Mouse (Mus musculus): ENCODE data around the gene Cyp4f15. TPM values are rescaled to one million over a fixed set of nuclear protein-coding genes. Genes with fewer than 3 reads are reported as not detected.

Cyp4f15 gene
- total RNA-seq, 1 experiment from 2014 or later = not detected

DNA sequence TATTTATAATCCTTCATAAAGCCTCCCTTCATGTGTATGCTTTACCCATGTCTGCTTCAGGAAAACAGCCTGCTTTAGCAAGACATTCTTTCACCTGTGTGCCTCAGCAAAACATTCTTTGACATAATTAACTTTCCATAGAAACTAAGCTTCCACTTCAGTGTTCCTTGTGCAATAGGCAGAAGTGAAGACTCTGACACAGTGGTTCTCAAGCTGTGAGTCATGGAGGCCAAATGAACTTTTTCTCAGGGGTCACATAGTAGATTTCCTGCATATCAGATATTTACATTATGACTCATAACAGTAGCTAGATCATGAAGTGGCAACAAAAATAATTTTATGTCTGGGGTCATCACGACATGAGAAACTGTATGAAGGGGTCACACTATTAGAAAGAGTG is 53.0 kb downstream of the Cyp4f15 start:
- no peak for ATAC-seq (replicated peaks in 1 of 2; ENCODE audit: insufficient read depth in 1 of 2, low FRiP score in 2 of 2, low TSS enrichment in 1 of 2, low read depth in 1 of 2, poor library complexity in 2 of 2, severe bottlenecking in 2 of 2)

DNA sequence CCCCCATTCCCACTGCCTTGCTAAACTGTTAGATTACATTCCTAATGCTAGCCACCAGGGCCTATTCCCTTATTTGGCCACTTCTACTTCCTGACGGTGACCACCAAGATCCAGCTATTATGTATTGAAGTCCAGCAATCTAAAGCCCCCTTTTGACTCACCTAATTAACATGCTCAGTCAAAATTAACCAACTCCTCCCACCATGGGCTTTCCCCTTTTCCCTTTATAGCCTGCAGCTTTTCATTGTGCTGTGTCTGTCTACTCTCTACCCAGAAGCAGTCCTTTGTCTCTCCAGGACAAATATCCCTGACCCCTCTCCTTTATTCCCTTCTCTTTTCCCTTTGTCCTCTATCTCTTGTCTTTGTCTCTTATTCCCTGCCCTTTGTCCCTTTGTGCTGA is 55.6 kb downstream of the Cyp4f15 start:
- no peak for ATAC-seq (replicated peaks in 1 of 2; ENCODE audit: insufficient read depth in 1 of 2, low FRiP score in 2 of 2, low TSS enrichment in 1 of 2, low read depth in 1 of 2, poor library complexity in 2 of 2, severe bottlenecking in 2 of 2)

DNA sequence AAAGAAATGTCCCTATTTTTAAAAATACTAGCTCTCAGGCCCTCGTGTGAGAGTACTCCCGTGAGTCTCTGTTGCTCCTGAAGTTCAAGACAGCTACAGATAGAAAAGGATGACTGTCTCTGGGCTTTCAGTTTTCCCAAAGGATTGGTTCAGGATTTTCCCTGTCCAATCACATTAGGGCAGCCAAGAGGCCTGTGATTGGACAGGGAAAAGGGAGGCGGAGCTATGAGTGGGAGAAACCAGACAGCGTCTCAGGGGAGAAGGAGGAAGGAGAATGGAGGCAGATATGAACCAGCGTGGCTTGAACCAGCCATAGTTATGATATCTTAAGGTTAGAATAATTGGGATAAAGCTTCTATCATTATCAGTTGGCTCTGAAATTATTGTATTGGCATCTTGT is 65.2 kb downstream of the Cyp4f15 start:
- ATAC-seq (replicated peaks in 1 of 2; ENCODE audit: insufficient read depth in 1 of 2, low FRiP score in 2 of 2, low TSS enrichment in 1 of 2, low read depth in 1 of 2, poor library complexity in 2 of 2, severe bottlenecking in 2 of 2) = no peak

Other genes with a start within 250 kb of the Cyp4f15 start
- 0.99 TPM in 1 of 2 replicates, not detected in the other for gene Cyp4f39, start 232.9 kb upstream of the Cyp4f15 start, total RNA-seq (2017)
- 1.4 and 2.2 TPM in 2 replicates for gene Cyp4f17, start 179.6 kb upstream of the Cyp4f15 start, total RNA-seq (2017)
- gene Cyp4f16, start 149.1 kb upstream of the Cyp4f15 start, total RNA-seq (2017) = 7.1 and 14.4 TPM in 2 replicates
- gene Cyp4f37, start 64.3 kb upstream of the Cyp4f15 start, total RNA-seq (2017) = not detected in 2 replicates
- not detected in 2 replicates for gene Cyp4f40, start 26.7 kb upstream of the Cyp4f15 start, total RNA-seq (2017)
- 29.6 and 39.7 TPM in 2 replicates for gene Zfp871, start 102.7 kb downstream of the Cyp4f15 start, total RNA-seq (2017)
- gene Zfp811, start 124.3 kb downstream of the Cyp4f15 start, total RNA-seq (2017) = 0.13 TPM in 1 of 2 replicates, not detected in the other
- gene Zfp799, start 144.6 kb downstream of the Cyp4f15 start, total RNA-seq (2017) = 10.6 and 19.9 TPM in 2 replicates
- 6.6 and 7.0 TPM in 2 replicates for gene Zfp870, start 206.0 kb downstream of the Cyp4f15 start, total RNA-seq (2017)
- not detected in 2 replicates for gene Cyp4f14, start 231.7 kb downstream of the Cyp4f15 start, total RNA-seq (2017)